Mouse (Mus musculus) midbrain, embryonic 12.5 days (tissue): ENCODE measurements around the gene Igf2bp2. TPM values are rescaled to one million over a fixed set of nuclear protein-coding genes. Genes with fewer than 3 reads are reported as not detected.
A peak's percentile ranks its signal among the peaks of the same experiment; 100 is the strongest.

Experiments used
- ATAC-seq: fragments of 200-750 bp; cut with Nextera tagmentation; 2 replicates; pipeline ENCODE4 v1.8.0; 2017; ENCODE audit warnings: low read depth, moderate TSS enrichment, moderate library complexity; ENCODE audit not compliant: low FRiP score
- H3K27ac ChIP-seq: fragments of 300-500 bp; sonication (generic); replicated peaks from 2 replicates; pipeline ENCODE4 v1.5.1; 2016; ENCODE audit warnings: mild to moderate bottlenecking
- H3K27me3 ChIP-seq: fragments of 300-500 bp; sonication (generic); 2 replicates; pipeline ENCODE4 v1.6.1; 2016; ENCODE audit warnings: mild to moderate bottlenecking
- H3K36me3 ChIP-seq: fragments of 300-500 bp; sonication (generic); 2 replicates; pipeline ENCODE4 v1.6.1; 2016
- H3K4me1 ChIP-seq: fragments of 300-500 bp; sonication (generic); 2 replicates; pipeline ENCODE4 v1.6.1; 2016
- H3K4me2 ChIP-seq: fragments of 300-500 bp; sonication (generic); replicated peaks from 2 replicates; pipeline ENCODE4 v1.6.1; 2016; ENCODE audit warnings: mild to moderate bottlenecking, moderate library complexity
- H3K4me3 ChIP-seq: fragments of 300-500 bp; sonication (generic); 2 replicates; pipeline ENCODE4 v1.5.1; 2016; ENCODE audit warnings: mild to moderate bottlenecking
- H3K9ac ChIP-seq: fragments of 300-500 bp; sonication (generic); replicated peaks from 2 replicates; pipeline ENCODE4 v1.6.1; 2016; ENCODE audit warnings: mild to moderate bottlenecking, moderate library complexity
- H3K9me3 ChIP-seq: fragments of 300-500 bp; sonication (generic); 2 replicates; pipeline ENCODE4 v1.6.1; 2016; ENCODE audit warnings: mild to moderate bottlenecking
- WGBS: fragments of 180-500 bp; shearing (Covaris S2); methylation state at CpG from one replicate; pipeline ENCODE4 v1.1.7; 2016; 5-methylcytosine and 5-hydroxymethylcytosine counted together
- polyA plus RNA-seq: library from polyadenylated mRNA; unstranded; fragments of >200 nt; fragmentation: Nextera tagmentation; extraction: Ambion mirVana; gene quantifications from 2 replicates; pipeline ENCODE4 v1.2.1, GENCODE M21; 2016

Igf2bp2 gene
- polyA plus RNA-seq, 1 experiment from 2014 or later, result 72.5 TPM

GRCm38 (mm10) chr16:22164446-22164845 lies 1.3 kb upstream of the Igf2bp2 start:
- Histone ChIP-seq H3K27ac (no peak overlapping the region), H3K27me3 (no peaks in the 10 kb centered on the region), H3K4me3 (0 out of 2 replicates have a peak overlapping the region, but pooled peaks have one; percentile 84), H3K9ac (no peak overlapping the region), H3K9me3 (no peaks in the 10 kb centered on the region), H3K4me1 (peaks cover 18% of the 10 kb centered on the region), H3K36me3 (0 out of 2 replicates have a peak, but pooled peaks cover 3% of the 10 kb centered on the region), H3K4me2 (peak overlapping the region; percentile 84)
- WGBS, result 64% methylated on average over 8 of the region's 8 CpGs
- no peak for ATAC-seq

DNA sequence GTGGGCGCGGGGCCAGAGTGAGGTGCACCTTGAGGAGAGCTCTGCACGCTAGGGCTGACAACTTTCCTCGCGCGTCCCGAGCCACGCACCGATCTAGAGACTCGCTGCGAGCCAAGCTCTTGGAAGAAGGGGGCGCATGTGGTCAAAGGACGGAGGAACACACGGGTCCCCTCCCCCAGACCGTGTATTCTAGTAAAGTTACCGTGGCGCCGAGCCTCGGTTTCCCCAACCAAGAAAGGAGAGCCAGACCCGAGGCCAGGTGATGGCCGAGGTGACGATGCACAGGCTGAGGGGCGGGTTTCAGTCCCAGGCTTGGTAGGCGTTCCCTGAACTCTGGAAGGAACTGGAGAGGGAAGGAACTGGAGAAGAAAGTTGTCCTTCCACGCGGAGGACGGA lies 355 bp upstream of the Igf2bp2 start:
- Histone ChIP-seq H3K9me3 (no peaks in the 10 kb centered on the region), H3K36me3 (0 out of 2 replicates have a peak, but pooled peaks cover 3% of the 10 kb centered on the region), H3K9ac (peak overlapping the region; percentile 96), H3K4me2 (peak overlapping the region; percentile 84), H3K27ac (peak overlapping the region; percentile 92), H3K4me3 (peak overlapping the region; percentile 84), H3K4me1 (peaks cover 24% of the 10 kb centered on the region), H3K27me3 (no peaks in the 10 kb centered on the region)
- WGBS, result under 1% methylated on average over 27 of the region's 27 CpGs
- ATAC-seq, result peak; percentile 64

- Histone ChIP-seq H3K36me3 (no peaks in the 10 kb centered on the region), H3K4me2 (peak overlapping the region; percentile 84), H3K9me3 (no peaks in the 10 kb centered on the region), H3K9ac (peak overlapping the region; percentile 96), H3K4me3 (peak overlapping the region; percentile 84), H3K27ac (peak overlapping the region; percentile 92), H3K4me1 (peaks cover 27% of the 10 kb centered on the region), H3K27me3 (no peaks in the 10 kb centered on the region)
- no peak for ATAC-seq
- 1% methylated on average over 19 of the region's 19 CpGs for WGBS
Measured at GRCm38 (mm10) chr16:22162066-22162511, 1.0 kb downstream of the Igf2bp2 start.

DNA sequence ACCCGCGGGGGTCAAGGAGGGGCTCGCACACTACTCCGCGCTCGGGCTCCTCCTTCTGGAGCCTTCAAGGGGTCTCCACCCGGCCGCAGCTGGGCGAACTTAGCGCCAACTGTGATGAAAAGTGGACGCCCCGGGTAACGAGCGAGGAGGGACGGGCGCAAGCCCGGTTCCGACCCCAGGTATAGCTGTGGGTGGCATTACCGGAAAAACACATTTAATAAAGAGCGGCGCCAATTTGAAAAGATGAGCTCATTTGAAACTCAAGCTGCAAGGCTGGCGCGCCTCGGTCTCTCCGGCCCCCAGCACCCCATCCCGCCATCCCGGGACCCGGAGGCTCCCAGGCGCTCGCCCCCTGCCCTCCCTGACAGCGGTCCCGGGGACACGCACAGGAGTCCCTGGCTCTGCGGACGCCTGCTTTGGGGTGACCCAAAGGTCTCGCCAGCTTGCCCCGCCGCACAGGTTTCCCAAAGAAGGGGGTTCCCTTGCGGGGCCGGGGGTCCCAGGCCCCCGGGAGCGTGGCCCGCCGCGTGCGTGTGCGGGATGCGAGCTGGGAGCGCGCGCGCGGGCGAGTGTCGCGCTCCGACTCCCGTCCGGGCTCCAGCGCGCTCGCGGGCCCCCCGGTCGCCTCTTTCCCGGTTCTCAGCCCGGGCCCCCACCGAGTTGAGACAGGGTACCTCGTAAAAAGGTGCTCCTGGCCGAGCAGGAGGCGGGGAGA lies 1.6 kb downstream of the Igf2bp2 start:
- ATAC-seq, result peak; percentile 53
- Histone ChIP-seq H3K9me3 (no peaks in the 10 kb centered on the region), H3K27me3 (no peaks in the 10 kb centered on the region), H3K27ac (peak overlapping the region; percentile 92), H3K36me3 (no peaks in the 10 kb centered on the region), H3K9ac (peak overlapping the region; percentile 96), H3K4me2 (peak overlapping the region; percentile 84), H3K4me3 (peak overlapping the region; percentile 84), H3K4me1 (peaks cover 27% of the 10 kb centered on the region)
- WGBS, result 1% methylated on average over 71 of the region's 71 CpGs

- H3K27me3 ChIP-seq, result no peaks in the 10 kb centered on the region
- no peaks in the 10 kb centered on the region for H3K36me3 ChIP-seq
- under 1% methylated on average over 16 of the region's 16 CpGs for WGBS
- H3K4me2 ChIP-seq, result peak overlapping the region; percentile 84
- peak overlapping the region; percentile 84 for H3K4me3 ChIP-seq
- H3K27ac ChIP-seq, result no peak overlapping the region
- H3K4me1 ChIP-seq, result peaks cover 27% of the 10 kb centered on the region
- H3K9me3 ChIP-seq, result no peaks in the 10 kb centered on the region
- ATAC-seq, result no peak
- H3K9ac ChIP-seq, result peak overlapping the region; percentile 96; the same call in 1 of the 2 replicates
Measured at GRCm38 (mm10) chr16:22160386-22161145, 2.5 kb downstream of the Igf2bp2 start.

GRCm38 (mm10) chr16:22152941-22153444 lies 10.1 kb downstream of the Igf2bp2 start:
- Histone ChIP-seq H3K4me2 (no peak overlapping the region), H3K9me3 (no peaks in the 10 kb centered on the region), H3K36me3 (no peaks in the 10 kb centered on the region), H3K27ac (no peak overlapping the region), H3K27me3 (no peaks in the 10 kb centered on the region), H3K4me3 (no peak overlapping the region), H3K9ac (no peak overlapping the region), H3K4me1 (peaks cover 38% of the 10 kb centered on the region)
- no peak for ATAC-seq
- WGBS, result 93% methylated on average over 11 of the region's 11 CpGs

- H3K9ac ChIP-seq, result 0 out of 2 replicates have a peak overlapping the region, but pooled peaks have one; percentile 17
- peaks cover 42% of the 10 kb centered on the region for H3K4me1 ChIP-seq
- H3K9me3 ChIP-seq, result no peaks in the 10 kb centered on the region
- H3K27me3 ChIP-seq, result no peaks in the 10 kb centered on the region
- H3K36me3 ChIP-seq, result no peaks in the 10 kb centered on the region
- peak overlapping the region; percentile 52 for H3K27ac ChIP-seq
- peak; percentile 12; the same call in 1 of the 2 replicates for ATAC-seq
- no peak overlapping the region for H3K4me3 ChIP-seq
- H3K4me2 ChIP-seq, result peak overlapping the region; percentile 33
- WGBS, result 10% methylated on average over 8 of the region's 11 CpGs
Measured at GRCm38 (mm10) chr16:22151706-22152315, 11.3 kb downstream of the Igf2bp2 start.

DNA sequence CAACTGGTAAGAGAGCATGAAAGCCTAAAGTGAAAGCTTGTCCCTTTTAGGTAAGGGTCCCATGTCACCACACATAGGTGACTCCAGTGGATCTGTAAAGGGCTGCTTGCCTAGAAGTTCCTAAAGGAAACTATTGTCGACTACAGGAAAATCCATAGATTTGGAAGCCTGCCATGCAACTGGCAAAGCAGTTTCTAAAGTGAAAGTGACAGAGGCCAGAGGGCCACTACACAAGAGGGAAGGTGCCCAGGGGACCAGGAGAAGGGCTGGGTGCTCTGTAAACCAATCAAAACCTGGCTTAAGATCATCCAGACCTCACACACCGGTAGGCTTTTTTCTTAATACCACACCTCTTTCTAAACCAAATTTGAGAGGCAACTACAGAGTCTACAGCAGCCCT lies 12.7 kb downstream of the Igf2bp2 start:
- no peaks in the 10 kb centered on the region for H3K27me3 ChIP-seq
- H3K4me2 ChIP-seq, result no peak overlapping the region
- no peak overlapping the region for H3K4me3 ChIP-seq
- no peaks in the 10 kb centered on the region for H3K9me3 ChIP-seq
- peaks cover 42% of the 10 kb centered on the region for H3K4me1 ChIP-seq
- ATAC-seq, result no peak
- no peak overlapping the region for H3K9ac ChIP-seq
- WGBS, result 37% methylated on average over 2 of the region's 2 CpGs
- no peak overlapping the region for H3K27ac ChIP-seq
- H3K36me3 ChIP-seq, result no peaks in the 10 kb centered on the region

DNA sequence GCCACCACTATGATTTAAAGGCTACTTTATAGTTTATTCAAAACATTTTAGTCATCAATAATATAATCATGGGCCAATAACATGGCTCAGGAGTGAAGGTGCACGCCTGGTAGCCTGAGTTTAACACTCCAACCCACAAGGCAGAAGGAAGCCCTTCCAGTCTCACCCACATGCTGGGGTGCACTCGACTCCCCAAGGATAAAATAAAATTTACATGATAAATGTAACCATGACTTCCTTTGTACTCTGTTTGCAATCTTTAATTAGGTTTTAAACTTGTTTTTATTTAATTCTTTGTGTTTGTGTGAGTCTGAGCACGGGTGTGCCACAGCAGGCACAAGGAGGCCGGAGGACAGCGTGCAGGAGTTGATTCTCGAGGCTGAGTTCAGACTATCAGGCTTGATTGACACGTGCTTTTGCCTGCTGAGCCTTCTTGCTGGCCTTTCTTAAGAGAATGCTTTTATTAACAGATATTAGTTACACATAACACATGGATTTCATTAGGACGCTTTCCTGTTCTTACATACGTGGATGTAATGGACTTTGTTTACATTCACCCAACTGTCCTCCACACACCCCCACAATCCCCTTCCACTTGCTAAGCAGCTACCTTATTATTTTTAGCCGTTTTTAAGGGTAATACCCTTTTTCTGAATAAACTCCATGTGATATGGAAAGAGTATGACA lies 13.3 kb downstream of the Igf2bp2 start:
- Histone ChIP-seq H3K9me3 (no peaks in the 10 kb centered on the region), H3K4me2 (no peak overlapping the region), H3K4me1 (peaks cover 42% of the 10 kb centered on the region), H3K27ac (no peak overlapping the region), H3K4me3 (no peak overlapping the region), H3K9ac (no peak overlapping the region), H3K27me3 (no peaks in the 10 kb centered on the region), H3K36me3 (no peaks in the 10 kb centered on the region)
- 0 out of 2 replicates have a peak, but pooled peaks have one; percentile 49 for ATAC-seq
- 21% methylated on average over 10 of the region's 10 CpGs for WGBS

GRCm38 (mm10) chr16:22149076-22149475 lies 14.0 kb downstream of the Igf2bp2 start:
- H3K4me2 ChIP-seq, result no peak overlapping the region
- no peaks in the 10 kb centered on the region for H3K27me3 ChIP-seq
- no peaks in the 10 kb centered on the region for H3K36me3 ChIP-seq
- H3K9ac ChIP-seq, result no peak overlapping the region
- H3K4me1 ChIP-seq, result peaks cover 41% of the 10 kb centered on the region
- ATAC-seq, result no peak
- WGBS, result 21% methylated on average over 2 of the region's 2 CpGs
- no peak overlapping the region for H3K4me3 ChIP-seq
- no peaks in the 10 kb centered on the region for H3K9me3 ChIP-seq
- H3K27ac ChIP-seq, result no peak overlapping the region

DNA sequence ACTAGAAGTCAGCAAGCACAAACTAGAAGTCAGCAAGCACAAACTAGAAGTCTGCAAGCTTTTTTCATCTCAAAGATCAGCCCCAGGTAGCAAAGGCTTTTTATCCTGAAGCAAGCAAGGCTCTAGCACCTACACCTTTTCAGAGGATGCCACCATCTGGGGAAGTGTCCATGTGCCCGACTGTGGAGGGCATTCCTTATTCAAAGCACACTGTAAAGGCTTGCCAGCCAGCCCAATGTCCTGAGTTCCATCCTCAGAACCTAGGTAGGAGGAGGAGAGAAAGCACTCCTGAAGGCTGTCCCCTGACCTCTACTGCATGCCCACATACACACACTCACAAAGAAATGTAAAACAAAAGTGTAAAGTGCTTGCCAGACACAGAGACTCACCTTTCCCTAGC lies 16.0 kb downstream of the Igf2bp2 start:
- Histone ChIP-seq H3K4me1 (peaks cover 33% of the 10 kb centered on the region), H3K36me3 (no peaks in the 10 kb centered on the region), H3K9me3 (no peaks in the 10 kb centered on the region), H3K27ac (no peak overlapping the region), H3K27me3 (no peaks in the 10 kb centered on the region), H3K9ac (no peak overlapping the region), H3K4me2 (no peak overlapping the region), H3K4me3 (no peak overlapping the region)
- WGBS, result 67% methylated on average over 1 of the region's 1 CpGs
- ATAC-seq, result no peak
